Mouse (Mus musculus): Measurements from ENCODE around the gene Abca8b.
"Not testable (repeated sequence)": the region's sequence is repeated elsewhere in the genome, so short reads cannot be mapped to it uniquely, and the experiment has no call there.

Abca8b gene

GRCm38 (mm10) chr11:109913156-109913555, 82.5 kb downstream of the Abca8b start:
- DNase-seq (ENCODE audit: low spot score in 2 of 2) = not testable (repeated sequence)

GRCm38 (mm10) chr11:109912118-109912517, 83.5 kb downstream of the Abca8b start:
- DNase-seq (ENCODE audit: low spot score in 2 of 2) = not testable (repeated sequence)

- DNase-seq (ENCODE audit: low spot score in 2 of 2) = no peak
Measured at GRCm38 (mm10) chr11:109909801-109910200, 85.8 kb downstream of the Abca8b start.

GRCm38 (mm10) chr11:109908207-109909031, 87.2 kb downstream of the Abca8b start:
- no peak for DNase-seq (ENCODE audit: low spot score in 2 of 2)

- no peak for DNase-seq (ENCODE audit: low spot score in 2 of 2)
Measured at GRCm38 (mm10) chr11:109907508-109907907, 88.1 kb downstream of the Abca8b start.

GRCm38 (mm10) chr11:109902616-109903598, 92.7 kb downstream of the Abca8b start:
- DNase-seq (ENCODE audit: low spot score in 2 of 2) = peak in 1 of 2 experiments; percentile 10

- DNase-seq (ENCODE audit: low spot score in 2 of 2) = no peak
Measured at GRCm38 (mm10) chr11:109900491-109901241, 95.0 kb downstream of the Abca8b start.

- no peak for DNase-seq (ENCODE audit: low spot score in 2 of 2)
Measured at GRCm38 (mm10) chr11:109898791-109899467, 96.7 kb downstream of the Abca8b start.

- DNase-seq (ENCODE audit: low spot score in 2 of 2) = no peak
Measured at GRCm38 (mm10) chr11:109895952-109896530, 99.6 kb downstream of the Abca8b start.

- no peak for DNase-seq (ENCODE audit: low spot score in 2 of 2)
Measured at GRCm38 (mm10) chr11:109895496-109895895, 100.1 kb downstream of the Abca8b start.

- no peak for DNase-seq (ENCODE audit: low spot score in 2 of 2)
Measured at GRCm38 (mm10) chr11:109893894-109894804, 101.5 kb downstream of the Abca8b start.

GRCm38 (mm10) chr11:109891989-109892386, 103.7 kb downstream of the Abca8b start:
- DNase-seq (ENCODE audit: low spot score in 2 of 2) = peak; percentile 21 to 22

- DNase-seq (ENCODE audit: low spot score in 2 of 2) = no peak
Measured at GRCm38 (mm10) chr11:109891371-109891988, 104.2 kb downstream of the Abca8b start.

GRCm38 (mm10) chr11:109889595-109889994, 106.0 kb downstream of the Abca8b start:
- no peak for DNase-seq (ENCODE audit: low spot score in 2 of 2)

- no peak for DNase-seq (ENCODE audit: low spot score in 2 of 2)
Measured at GRCm38 (mm10) chr11:109886757-109887156, 108.9 kb downstream of the Abca8b start.

GRCm38 (mm10) chr11:109885521-109885920, 110.1 kb downstream of the Abca8b start:
- no peak for DNase-seq (ENCODE audit: low spot score in 2 of 2)

- DNase-seq (ENCODE audit: low spot score in 2 of 2) = no peak
Measured at GRCm38 (mm10) chr11:109884801-109885200, 110.8 kb downstream of the Abca8b start.

- no peak for DNase-seq (ENCODE audit: low spot score in 2 of 2)
Measured at GRCm38 (mm10) chr11:109884126-109884525, 111.5 kb downstream of the Abca8b start.
